Comparison of ENCODE assay signal across 8 mouse cellular contexts in genomic region chr11:101155728-101156371, GRCm38 (mm10). TPM values are rescaled to one million over a fixed set of nuclear protein-coding genes. Genes with fewer than 3 reads are reported as not detected.
A peak's percentile ranks its signal among the peaks of the same experiment; 100 is the strongest.
DNase-seq lines count a peak whose midpoint lies in the region; ATAC-seq and TF ChIP-seq lines count a peak whose summit lies in the region.

Gene Tubg2 (plus strand): TSS chr11:101155907.

- peak within 1 kb of the TSS; percentile 68 for H3K4me2 ChIP-seq in forebrain, embryonic 12.5 days

- peak within 1 kb of the TSS; percentile 52 to 60 for H3K4me3 ChIP-seq in ES-E14 (ENCODE audit: insufficient read depth in 1 of 2, low read depth in 1 of 2, low read length in 2 of 2, poor library complexity in 1 of 2, severe bottlenecking in 1 of 2)
- H3K4me3 ChIP-seq in forebrain, embryonic 12.5 days (replicated peaks) = peak within 1 kb of the TSS; percentile 42
- H3K4me3 ChIP-seq in hindbrain, embryonic 10.5 days = peak within 1 kb of the TSS; percentile 54

- in situ Hi-C loops in ES-E14 (cut with MboI; ENCODE audit: low sequenced_read_pairs in 2 of 2, unreplicated experiment in 2 of 2) = no loop called here

- ATAC-seq in forebrain, embryonic 12.5 days (ENCODE audit: low FRiP score) = peak; percentile 84

- H3K9me3 ChIP-seq in ES-E14 (ENCODE audit: control insufficient read depth, insufficient read depth, low read depth, low read length) = no peaks in the 10 kb centered on the region
- H3K9me3 ChIP-seq in forebrain, embryonic 12.5 days = no peaks in the 10 kb centered on the region
- H3K9me3 ChIP-seq in hindbrain, embryonic 10.5 days = no peaks in the 10 kb centered on the region

- no peak for TF ChIP-seq CTCF in brain, embryonic 14.5 days (IDR thresholded peaks at IDR 0.05; ENCODE audit: borderline replicate concordance, extremely low read depth, insufficient read depth, insufficient read length)

- no peak within 1 kb of the TSS for H3K27ac ChIP-seq in ES-E14 (ENCODE audit: insufficient read depth, low read depth, low read length, poor library complexity, severe bottlenecking)
- H3K27ac ChIP-seq in forebrain, embryonic 12.5 days = peak within 1 kb of the TSS; percentile 78
- H3K27ac ChIP-seq in hindbrain, embryonic 10.5 days = peak within 1 kb of the TSS; percentile 83

- peak; percentile 60; the same call in 1 of the 2 replicates for TF ChIP-seq POLR2A in brain, embryonic 14.5 days (IDR thresholded peaks at IDR 0.05; ENCODE audit: borderline replicate concordance, extremely low read depth, insufficient read depth, insufficient read length, poor library complexity, severe bottlenecking)

- H3K9ac ChIP-seq in ES-E14 (ENCODE audit: insufficient read depth, low read depth, low read length, poor library complexity, severe bottlenecking) = peak within 1 kb of the TSS; percentile 45
- H3K9ac ChIP-seq in forebrain, embryonic 12.5 days = peak within 1 kb of the TSS; percentile 63

- WGBS in forebrain, embryonic 12.5 days = 2% methylated on average over 36 of the region's 36 CpGs
- 1% methylated on average over 36 of the region's 36 CpGs for WGBS in hindbrain, embryonic 10.5 days

- peaks cover 39% of the 10 kb centered on the region for H3K27me3 ChIP-seq in forebrain, embryonic 12.5 days
- H3K27me3 ChIP-seq in hindbrain, embryonic 10.5 days (ENCODE audit: insufficient read depth, poor library complexity, severe bottlenecking) = peaks cover 48% of the 10 kb centered on the region

- no peak for DNase-seq in ES-E14 (ENCODE audit: low read depth, low spot score)
- DNase-seq in brain, embryonic 14.5 days (ENCODE audit: low read depth) = peak; percentile 93
- peak; percentile 71 for DNase-seq in hindbrain, embryonic 10.5 days (ENCODE audit: low spot score)
- DNase-seq in layer of hippocampus, postnatal 36 days = peak; percentile 74 to 81
- DNase-seq in lung, postnatal 10 days = peak; percentile 82
- DNase-seq in right cerebral cortex, postnatal 25 days = peak; percentile 87
- DNase-seq in urinary bladder, adult 2 months (ENCODE audit: low spot score) = no peak

- no peaks in the 10 kb centered on the region for H3K36me3 ChIP-seq in ES-E14 (ENCODE audit: control insufficient read depth, insufficient read depth, low read length, poor library complexity, severe bottlenecking)
- H3K36me3 ChIP-seq in forebrain, embryonic 12.5 days (replicated peaks) = no peaks in the 10 kb centered on the region
- no peaks in the 10 kb centered on the region for H3K36me3 ChIP-seq in hindbrain, embryonic 10.5 days

- peaks cover 0 to 6% of the 10 kb centered on the region in 2 experiments; a peak in 1 of 4 replicates for H3K4me1 ChIP-seq in ES-E14 (ENCODE audit: control insufficient read depth in 2 of 2, insufficient read depth in 2 of 2, low read length in 2 of 2, poor library complexity in 1 of 2)
- H3K4me1 ChIP-seq in forebrain, embryonic 12.5 days = peaks cover 14% of the 10 kb centered on the region
- peaks cover 14% of the 10 kb centered on the region for H3K4me1 ChIP-seq in hindbrain, embryonic 10.5 days (replicated peaks)

TF ChIP-seq in ES-E14, 5 proteins besides CTCF, POLR2A, EP300 and RAD21:
- no peak for TF ChIP-seq HCFC1 (IDR thresholded peaks at IDR 0.05; ENCODE audit: borderline replicate concordance, insufficient read depth, low read length)
TF ChIP-seq in ES-E14: peak in this region for 0.

RNA-seq across cellular contexts. Expression of gene Tubg2, which starts in this region (rescaled TPM):
- total RNA-seq in ES-E14 (2012; rRNA removed) = 0.31 and 0.74 TPM in 2 replicates
- 25.3 and 30.7 TPM in 2 replicates for polyA plus RNA-seq in brain, embryonic 14.5 days (2012; rRNA removed)
- polyA plus RNA-seq in forebrain, embryonic 12.5 days (2016; fragmentation: Nextera tagmentation; extraction: Ambion mirVana) = 7.6 and 8.3 TPM in 2 replicates
- 2.8 and 4.8 TPM in 2 replicates for polyA plus RNA-seq in hindbrain, embryonic 10.5 days (2016; fragmentation: Nextera tagmentation; extraction: Ambion mirVana)
- total RNA-seq in layer of hippocampus, postnatal 36 days (2021) = 10 to 100 TPM; 39.9 to 40.7 TPM
- polyA plus RNA-seq in urinary bladder, adult 2 months (2012; rRNA removed) = 3.3 and 5.0 TPM in 2 replicates

Comparison
In these comparisons a context has a peak if more than half of its experiments do, and no peak if none do; other contexts are left out.
1. RNA of gene Tubg2 (total RNA-seq): 39.9 to 40.7 TPM in layer of hippocampus, postnatal 36 days; 0.31 to 0.74 TPM in ES-E14; every median in the first group is over 10 times any median in the second.
2. DNase-seq: peak in brain, embryonic 14.5 days (single experiment), hindbrain, embryonic 10.5 days (single experiment), layer of hippocampus, postnatal 36 days (2 of 2), lung, postnatal 10 days (single experiment) and right cerebral cortex, postnatal 25 days (single experiment); none in ES-E14 (single experiment) and urinary bladder, adult 2 months (single experiment).
3. Peak in every context shown above with its lines, with median percentiles within 50 percentile points of each other: H3K4me3 ChIP-seq.